Mouse (Mus musculus) brain, embryonic 14.5 days (tissue): ENCODE results near the gene Egln2.

Experiments used
- CTCF ChIP-seq: fragments of 200-500 bp; IDR thresholded peaks from 2 replicates; pipeline ENCODE4 v1.5.1; 2012; ENCODE audit warnings: inconsistent platforms, mild to moderate bottlenecking, moderate library complexity, borderline replicate concordance; ENCODE audit not compliant: insufficient read depth, insufficient read length; ENCODE audit errors: extremely low read depth
- POLR2A ChIP-seq: fragments of 200-500 bp; IDR thresholded peaks from 2 replicates; pipeline ENCODE4 v1.6.1; 2012; ENCODE audit warnings: mild to moderate bottlenecking, inconsistent platforms, borderline replicate concordance; ENCODE audit not compliant: poor library complexity, insufficient read depth, insufficient read length, severe bottlenecking; ENCODE audit errors: extremely low read depth

DNA sequence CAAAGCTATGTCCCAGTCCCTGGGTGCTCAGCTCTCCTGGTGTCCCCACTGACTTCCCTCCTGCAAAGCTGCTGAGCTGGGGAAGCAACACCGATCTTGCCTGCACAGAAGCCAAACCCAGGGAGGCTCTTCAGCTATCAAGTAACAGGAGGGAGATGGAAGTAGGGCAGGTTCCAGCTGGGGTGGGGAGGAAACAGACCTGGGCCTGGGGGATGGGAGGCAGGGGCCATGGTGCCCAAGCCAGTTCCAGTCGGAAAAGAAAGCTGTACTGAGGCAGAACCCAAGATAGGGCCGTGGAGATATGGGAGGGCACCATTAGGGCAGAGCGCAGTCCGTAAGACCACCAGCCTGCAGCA lies 3.2 kb downstream of the Egln2 start:
- TF ChIP-seq POLR2A, result no peak
- TF ChIP-seq CTCF, result no peak
